Mouse (Mus musculus) frontal cortex, postnatal 10 days (tissue): ENCODE data around the gene Creg2.
A peak's percentile ranks its signal among the peaks of the same experiment; 100 is the strongest.
"Not testable (repeated sequence)": the region's sequence is repeated elsewhere in the genome, so short reads cannot be mapped to it uniquely, and the experiment has no call there.

ENCODE experiments used
- DNase-seq, 2 experiments: peaks; one replicate each; pipeline ENCODE4 v3.0.0; 2022; ENCODE audit warnings: low spot score in 2 of 2, mixed read lengths in 1 of 2

Creg2 gene

GRCm38 (mm10) chr1:39651241-39651548 is at the start of gene Creg2:
TSS of gene Creg2 (minus strand) at chr1:39651474.
- no peak for DNase-seq

- no peak for DNase-seq
Observed at GRCm38 (mm10) chr1:39700599-39701273, 49.5 kb upstream of the Creg2 start.

- DNase-seq = no peak
Observed at GRCm38 (mm10) chr1:39698456-39698855, 47.2 kb upstream of the Creg2 start.

DNA sequence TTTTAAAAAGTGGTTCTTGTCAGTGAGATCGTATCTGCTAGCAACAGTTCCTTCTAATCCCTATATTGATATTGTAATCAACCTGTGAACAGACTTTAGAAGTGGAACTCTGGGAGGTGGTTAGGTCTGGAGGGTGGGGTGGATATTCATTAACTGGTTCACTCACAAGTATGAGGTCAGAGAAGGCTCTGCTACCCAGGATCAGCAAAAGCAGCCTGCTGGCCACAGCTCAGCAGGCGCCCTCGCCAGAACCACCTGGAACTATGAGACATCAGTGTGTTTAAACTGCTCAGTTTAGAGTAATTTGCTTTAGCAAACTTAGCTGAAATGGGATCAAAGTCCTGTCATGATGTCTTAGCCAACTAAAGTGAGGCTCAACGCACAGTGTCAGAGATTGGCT is 43.9 kb upstream of the Creg2 start:
- DNase-seq = no peak

GRCm38 (mm10) chr1:39694756-39695155 is 43.5 kb upstream of the Creg2 start:
- no peak for DNase-seq

DNA sequence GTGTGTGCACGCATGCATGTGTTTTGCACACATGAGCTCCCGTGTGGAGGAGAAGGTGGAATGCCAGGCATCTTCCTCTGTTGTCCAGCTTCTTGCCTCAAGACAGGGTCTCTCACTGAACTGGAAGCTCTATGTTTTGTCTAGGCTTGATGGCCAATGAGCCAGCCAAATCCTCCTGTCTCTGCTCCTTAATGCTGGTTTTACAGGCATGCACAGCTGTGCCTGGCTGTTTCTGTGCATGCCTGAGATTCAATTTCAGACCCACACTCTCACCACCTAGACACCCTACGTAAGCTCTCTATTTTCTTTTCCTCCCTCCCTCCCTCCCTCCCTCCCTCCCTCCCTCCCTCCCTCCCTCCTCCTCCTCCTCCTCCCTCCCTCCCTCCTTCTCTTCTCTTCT is 40.7 kb upstream of the Creg2 start:
- no peak for DNase-seq

DNA sequence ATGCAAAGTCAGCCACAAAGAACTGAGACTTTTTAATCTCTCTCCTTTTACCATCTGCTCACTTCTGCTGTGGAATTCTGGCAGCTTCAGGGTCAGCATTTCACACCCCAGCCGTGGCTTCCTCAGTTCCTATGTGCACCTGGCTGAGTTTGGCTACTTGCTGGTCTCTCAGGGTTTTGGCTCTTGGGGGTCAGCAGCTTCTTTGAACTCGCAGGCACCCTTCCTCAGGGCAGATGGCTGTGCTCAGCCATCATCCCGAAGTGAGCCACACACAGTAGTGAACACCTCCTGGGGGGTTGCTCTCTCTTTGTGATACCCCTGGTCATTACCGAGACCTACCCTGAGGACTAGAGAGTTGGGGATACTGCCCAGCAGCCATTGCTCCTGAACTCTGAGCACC is 39.8 kb upstream of the Creg2 start:
- no peak for DNase-seq

GRCm38 (mm10) chr1:39688573-39688972 is 37.3 kb upstream of the Creg2 start:
- no peak for DNase-seq

DNA sequence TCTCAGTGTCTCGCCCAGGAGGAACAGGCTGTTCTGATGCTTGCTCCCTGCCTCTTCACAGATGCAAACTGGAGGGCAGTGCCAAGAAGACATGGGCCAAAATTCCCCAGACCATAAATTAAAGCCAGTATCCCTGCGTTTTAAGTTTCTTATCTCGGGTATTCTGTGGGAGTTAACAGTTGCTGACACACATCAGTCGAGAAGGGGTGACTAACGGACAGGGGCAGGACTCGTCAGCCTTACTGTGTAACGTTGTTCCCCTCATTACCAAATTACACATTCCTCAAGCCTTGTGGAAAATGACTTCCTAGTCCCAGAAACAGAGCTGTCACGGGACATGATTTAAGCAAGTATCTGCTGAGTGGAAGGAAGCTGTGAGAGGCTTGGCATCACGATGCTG is 36.0 kb upstream of the Creg2 start:
- DNase-seq = no peak

GRCm38 (mm10) chr1:39685841-39686240 is 34.6 kb upstream of the Creg2 start:
- DNase-seq = peak; percentile 35 to 73

GRCm38 (mm10) chr1:39681638-39682037 is 30.4 kb upstream of the Creg2 start:
- DNase-seq = no peak

DNA sequence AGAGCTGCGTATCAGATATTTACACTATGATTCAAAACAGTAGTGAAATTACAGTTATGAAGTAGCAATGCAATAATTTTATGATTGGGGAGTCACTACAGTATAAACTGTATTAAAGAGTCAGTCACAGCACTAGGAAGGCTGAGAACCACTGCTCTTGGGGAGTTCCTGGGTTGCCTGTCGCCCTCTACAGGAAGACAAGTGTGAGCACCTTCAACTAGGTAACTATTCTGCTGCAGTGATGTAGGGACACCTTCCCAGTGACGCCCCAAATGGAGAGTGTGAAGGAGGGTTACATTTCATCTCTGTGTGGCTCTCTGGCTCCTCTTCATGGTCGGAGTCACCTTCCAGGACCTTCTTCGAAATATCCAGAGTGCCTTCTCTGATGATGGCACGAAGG is 29.3 kb upstream of the Creg2 start:
- no peak for DNase-seq

GRCm38 (mm10) chr1:39678883-39679282 is 27.6 kb upstream of the Creg2 start:
- DNase-seq = no peak

GRCm38 (mm10) chr1:39676221-39676876 is 25.1 kb upstream of the Creg2 start:
- DNase-seq = peak in 1 of 2 experiments; percentile 32

GRCm38 (mm10) chr1:39672362-39673105 is 21.3 kb upstream of the Creg2 start:
- no peak for DNase-seq

- DNase-seq = no peak
Observed at GRCm38 (mm10) chr1:39670211-39670935, 19.1 kb upstream of the Creg2 start.

DNA sequence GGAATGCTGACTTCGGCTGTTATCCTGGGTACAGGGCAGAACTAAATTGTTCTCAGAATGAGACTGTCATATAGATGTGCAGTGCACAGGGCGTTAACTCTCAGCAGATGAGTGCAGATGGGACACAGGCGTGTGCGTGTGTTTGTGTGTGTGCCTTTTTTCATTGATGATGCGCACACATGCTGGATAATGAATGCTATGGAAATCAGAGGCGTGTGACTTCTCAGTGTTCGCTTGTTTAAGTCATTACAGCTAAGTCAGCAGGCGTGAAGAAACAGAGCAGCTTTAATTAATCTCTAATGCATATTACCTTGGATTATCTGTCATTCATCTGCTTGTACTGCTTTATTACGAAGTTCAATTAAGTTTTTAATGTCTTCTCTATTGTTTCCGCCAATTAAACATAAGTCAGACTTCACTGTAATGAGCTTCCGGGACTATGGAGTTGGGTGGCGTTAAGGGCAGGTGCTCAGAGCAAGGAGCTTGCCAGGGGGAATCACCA is 15.5 kb upstream of the Creg2 start:
- DNase-seq = no peak

DNA sequence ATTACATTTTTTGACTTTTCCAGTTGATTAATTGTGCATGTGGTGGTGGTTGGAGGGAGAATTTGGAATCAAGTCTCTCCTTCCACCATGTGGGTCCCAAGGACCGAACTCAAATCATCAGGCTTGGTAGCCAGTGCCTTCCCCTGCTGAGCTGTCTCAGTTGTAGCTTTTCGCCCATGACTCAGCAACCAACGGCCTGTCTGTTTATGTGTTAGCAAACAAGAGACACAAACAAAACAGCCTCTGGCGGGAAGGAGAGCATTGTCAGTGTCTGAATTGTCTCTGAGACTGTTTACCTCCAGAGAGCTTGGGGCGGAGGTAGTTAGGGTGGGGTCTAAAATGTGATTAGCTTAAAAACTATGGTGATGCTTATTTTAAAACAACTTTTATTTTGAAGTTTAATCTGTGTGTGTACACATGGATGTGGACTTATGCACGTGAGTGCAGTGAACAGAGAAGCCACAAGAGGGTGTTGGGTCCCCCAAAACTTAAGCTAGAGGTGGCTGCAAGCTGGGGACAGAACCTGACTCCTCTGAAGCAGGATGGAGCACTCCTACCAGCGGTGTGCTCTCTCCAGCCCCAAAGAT is 12.9 kb upstream of the Creg2 start:
- DNase-seq = no peak

- DNase-seq = no peak
Observed at GRCm38 (mm10) chr1:39663050-39663449, 11.8 kb upstream of the Creg2 start.

DNA sequence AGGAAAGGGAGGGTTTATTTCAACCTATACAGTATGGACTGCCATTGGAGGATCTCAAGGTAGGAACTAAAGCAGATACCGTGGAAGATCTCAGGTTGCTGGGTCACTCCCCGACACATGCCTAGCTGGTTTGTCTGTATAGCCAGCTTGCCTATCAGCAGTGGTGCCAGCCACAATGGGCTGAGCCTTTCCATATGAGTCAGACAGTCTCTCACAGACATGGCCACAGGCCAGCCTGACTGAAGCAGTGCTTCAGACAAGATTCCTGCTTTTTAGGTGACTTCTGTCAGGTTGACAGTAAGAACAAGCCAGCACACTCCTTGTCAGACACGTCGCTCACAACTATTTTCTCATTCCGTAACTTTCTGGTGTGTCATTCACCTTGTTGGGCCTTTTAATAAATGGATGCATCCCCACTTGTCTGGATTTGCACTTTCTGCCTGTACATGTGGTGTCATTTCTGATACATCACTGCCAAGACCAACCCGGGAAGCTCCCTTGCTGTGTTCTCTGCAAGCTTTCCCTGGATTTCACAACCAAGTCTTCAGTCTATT is 5.8 kb upstream of the Creg2 start:
- DNase-seq = no peak

DNA sequence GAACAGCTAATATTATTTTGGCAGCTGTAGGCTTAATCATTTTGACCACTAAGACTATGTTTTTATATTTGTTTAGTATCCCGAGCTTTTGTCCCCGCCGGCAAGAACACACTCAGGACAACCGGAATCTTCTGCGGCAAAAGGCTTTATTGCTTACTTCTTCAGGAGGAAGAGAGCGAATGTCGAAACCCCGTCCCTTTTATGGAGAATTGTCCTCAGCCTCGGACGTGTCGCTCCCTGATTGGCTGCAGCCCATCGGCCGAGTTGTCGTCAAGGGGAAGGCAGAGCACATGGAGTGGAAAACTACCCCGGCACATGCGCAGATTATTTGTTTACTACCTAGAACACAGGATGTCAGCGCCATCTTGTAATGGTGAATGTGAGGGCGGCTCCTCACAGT is 3.6 kb upstream of the Creg2 start:
- DNase-seq = not testable (repeated sequence)

- DNase-seq = no peak
Observed at GRCm38 (mm10) chr1:39653028-39653427, 1.8 kb upstream of the Creg2 start.
